Mouse (Mus musculus): ENCODE measurements around the gene Farp1. TPM values are rescaled to one million over a fixed set of nuclear protein-coding genes. Genes with fewer than 3 reads are reported as not detected.
A peak's percentile ranks its signal among the peaks of the same experiment; 100 is the strongest.

The Farp1 gene
- polyA plus RNA-seq, 1 experiment from 2014 or later: 36.1 TPM

DNA sequence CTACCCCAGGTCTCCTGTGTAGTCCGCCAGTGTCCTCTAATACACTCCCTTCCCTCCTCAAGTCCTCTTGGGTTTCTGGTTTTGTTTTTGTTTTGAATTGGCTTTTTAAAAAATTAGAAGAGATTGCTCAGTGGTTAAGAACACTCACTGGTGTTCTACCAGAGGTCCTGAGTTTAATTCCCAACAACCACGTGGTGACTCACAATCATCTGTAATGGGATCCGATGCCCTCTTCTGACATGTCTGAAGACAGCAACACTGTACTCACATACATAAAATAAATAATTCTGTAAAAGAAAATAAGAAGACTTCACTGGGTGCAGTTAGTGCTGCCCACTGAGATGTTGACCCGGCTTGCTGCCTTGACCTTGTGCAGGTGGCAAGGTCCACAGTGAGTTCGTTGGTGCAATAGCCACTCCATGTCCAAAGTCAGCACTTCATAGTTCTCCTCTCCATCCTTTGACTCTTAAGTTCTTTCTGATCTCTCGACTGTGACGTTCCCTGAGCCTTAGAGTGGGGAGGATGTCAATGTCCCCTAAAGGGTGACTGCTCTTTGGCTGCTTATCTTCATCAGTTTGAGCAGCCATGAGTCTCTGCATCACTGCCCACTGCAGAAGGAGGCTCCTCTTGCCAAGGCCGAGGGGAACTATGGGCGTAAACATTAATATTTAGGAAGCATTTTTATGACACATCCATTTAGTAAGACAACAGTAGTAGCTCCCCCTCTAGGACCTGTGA, 194.2 kb downstream of the Farp1 start:
- H3K27me3 ChIP-seq (ENCODE audit: insufficient read depth, poor library complexity, severe bottlenecking): no peaks in the 10 kb centered on the region
- H3K4me3 ChIP-seq: no peak overlapping the region
- no peak overlapping the region for H3K27ac ChIP-seq
- peaks cover 18% of the 10 kb centered on the region for H3K4me1 ChIP-seq
- peaks cover 50% of the 10 kb centered on the region for H3K36me3 ChIP-seq
- no peak for DNase-seq (ENCODE audit: low spot score)
- no peaks in the 10 kb centered on the region for H3K9me3 ChIP-seq
- 81% methylated on average over 9 of the region's 9 CpGs for WGBS

DNA sequence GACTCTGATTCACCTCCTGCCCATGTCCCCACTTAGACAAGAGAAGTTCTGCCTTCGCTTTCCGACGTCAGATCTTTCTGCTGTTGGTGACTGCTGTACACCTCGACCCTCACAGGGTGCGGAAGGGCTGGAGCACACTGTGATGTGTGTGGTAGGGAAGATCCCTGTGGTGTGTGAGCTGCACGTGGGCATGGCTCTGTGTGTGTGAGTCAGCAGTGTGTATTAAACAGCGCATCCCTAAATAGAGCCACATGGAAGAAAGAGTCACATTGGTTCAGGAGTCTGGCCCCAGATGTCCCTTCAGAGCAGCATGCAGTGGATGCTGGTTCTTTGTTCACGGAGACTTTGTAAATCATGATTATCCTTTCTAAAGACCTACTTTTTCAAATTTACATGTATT, 196.2 kb downstream of the Farp1 start:
- no peaks in the 10 kb centered on the region for H3K27me3 ChIP-seq (ENCODE audit: insufficient read depth, poor library complexity, severe bottlenecking)
- 97% methylated on average over 8 of the region's 8 CpGs for WGBS
- peaks cover 63% of the 10 kb centered on the region for H3K36me3 ChIP-seq

DNA sequence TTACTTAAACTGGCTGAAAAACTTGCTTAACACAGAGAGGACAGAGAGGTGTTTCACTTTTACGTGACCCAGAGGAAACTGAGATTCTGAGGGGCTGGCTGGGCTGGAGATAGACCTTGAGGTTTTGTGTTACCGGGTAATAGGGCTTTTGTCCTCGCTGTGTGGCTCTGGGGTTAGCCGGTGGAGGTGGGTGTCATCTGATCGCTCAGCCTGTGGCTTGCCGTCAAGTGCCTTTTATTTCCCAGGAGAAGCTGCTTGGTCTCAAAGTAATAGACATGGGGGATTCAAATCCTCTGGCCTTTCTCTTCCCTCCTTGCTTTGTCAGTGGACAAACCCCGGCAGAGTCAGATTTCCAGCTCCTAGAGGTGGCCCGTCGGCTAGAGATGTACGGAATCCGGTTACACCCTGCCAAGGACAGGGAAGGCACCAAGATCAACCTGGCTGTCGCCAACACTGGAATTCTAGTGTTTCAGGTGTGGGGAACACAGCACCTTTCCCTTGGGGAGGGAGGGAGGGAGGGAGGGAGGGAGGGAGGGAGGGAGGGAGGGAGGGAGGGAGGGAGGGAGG, 199.8 kb downstream of the Farp1 start:
- H3K36me3 ChIP-seq: peaks cover 81% of the 10 kb centered on the region
- no peaks in the 10 kb centered on the region for H3K4me1 ChIP-seq
- no peak overlapping the region for H3K4me3 ChIP-seq
- H3K27me3 ChIP-seq (ENCODE audit: insufficient read depth, poor library complexity, severe bottlenecking): no peaks in the 10 kb centered on the region
- 65% methylated on average over 12 of the region's 12 CpGs for WGBS
- no peaks in the 10 kb centered on the region for H3K9me3 ChIP-seq
- no peak overlapping the region for H3K27ac ChIP-seq
- DNase-seq (ENCODE audit: low spot score): no peak

More for the DNA sequence above, 196.2 kb downstream of the Farp1 start:
- no peak for DNase-seq (ENCODE audit: low spot score)
- Histone ChIP-seq H3K4me1 (peaks cover 2% of the 10 kb centered on the region; the same call in 1 of the 2 replicates), H3K9me3 (no peaks in the 10 kb centered on the region), H3K27ac (no peak overlapping the region), H3K4me3 (no peak overlapping the region)

DNA sequence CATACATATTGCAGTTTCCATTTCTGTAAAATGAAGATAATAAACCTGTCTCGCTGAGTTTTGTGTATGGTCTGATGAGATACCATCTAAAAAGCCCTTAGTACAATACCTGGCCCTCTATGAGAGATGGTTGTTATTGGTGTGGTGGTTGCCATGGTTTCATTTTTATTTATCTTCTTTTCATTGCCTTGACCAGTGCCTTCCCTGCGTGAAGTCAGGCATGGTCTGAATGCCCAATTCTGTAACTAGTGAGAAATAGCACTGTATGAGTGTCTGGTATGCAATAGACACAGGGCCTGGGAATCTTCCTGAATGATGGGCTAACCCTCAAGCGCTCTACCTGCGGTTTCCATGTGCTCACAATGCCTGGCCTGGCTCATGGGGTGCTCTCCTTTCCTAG, 201.7 kb downstream of the Farp1 start:
- Histone ChIP-seq H3K4me3 (no peak overlapping the region), H3K9me3 (no peaks in the 10 kb centered on the region), H3K36me3 (peaks cover 84% of the 10 kb centered on the region), H3K4me1 (no peaks in the 10 kb centered on the region), H3K27ac (no peak overlapping the region), H3K27me3 (ENCODE audit: insufficient read depth, poor library complexity, severe bottlenecking) (no peaks in the 10 kb centered on the region)
- WGBS: 88% methylated on average over 4 of the region's 4 CpGs
- no peak for DNase-seq (ENCODE audit: low spot score)

DNA sequence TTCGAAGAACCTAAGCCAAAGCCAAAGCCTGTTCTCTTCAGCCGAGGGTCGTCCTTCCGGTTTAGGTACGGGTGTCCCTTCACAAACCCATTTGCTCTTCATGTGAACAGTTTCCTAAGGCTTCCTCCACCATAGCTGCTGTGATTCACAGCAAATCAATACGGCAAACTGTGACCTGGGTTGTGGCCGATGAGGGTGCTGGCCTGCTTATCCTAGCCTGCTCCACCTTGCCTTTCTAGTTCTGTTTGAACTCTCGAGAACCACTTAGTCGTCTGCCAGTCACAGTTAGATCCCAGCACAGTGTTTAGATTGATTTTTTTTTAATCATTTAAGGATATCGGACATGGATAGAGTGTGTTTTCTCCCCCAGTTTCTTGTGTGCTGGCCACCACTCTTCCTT, 203.7 kb downstream of the Farp1 start:
- no peak overlapping the region for H3K27ac ChIP-seq
- H3K27me3 ChIP-seq (ENCODE audit: insufficient read depth, poor library complexity, severe bottlenecking): no peaks in the 10 kb centered on the region
- 85% methylated on average over 10 of the region's 10 CpGs for WGBS
- peaks cover 84% of the 10 kb centered on the region for H3K36me3 ChIP-seq
- no peaks in the 10 kb centered on the region for H3K4me1 ChIP-seq
- DNase-seq (ENCODE audit: low spot score): no peak
- H3K9me3 ChIP-seq: no peaks in the 10 kb centered on the region
- no peak overlapping the region for H3K4me3 ChIP-seq

DNA sequence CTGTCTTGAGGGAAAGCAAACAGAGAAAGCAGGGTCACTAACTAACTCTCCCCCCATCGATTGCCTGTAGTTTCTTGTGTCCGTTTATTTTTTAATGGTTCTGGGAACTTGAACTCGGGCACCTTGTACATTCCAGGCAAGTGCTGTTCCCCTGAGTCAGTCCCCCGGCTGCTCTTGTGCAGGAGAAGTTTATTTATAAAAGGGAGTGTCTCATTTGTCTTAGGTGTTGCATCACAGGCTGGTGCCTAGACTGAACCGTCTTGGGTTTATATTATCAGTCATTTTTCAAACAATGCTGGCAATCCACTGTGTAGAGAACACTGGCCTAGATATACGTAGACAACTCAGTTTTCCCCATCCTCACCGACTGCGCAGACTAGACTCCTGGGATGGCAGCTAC, 204.4 kb downstream of the Farp1 start:
- DNase-seq (ENCODE audit: low spot score): no peak
- Histone ChIP-seq H3K4me3 (no peak overlapping the region), H3K36me3 (peaks cover 84% of the 10 kb centered on the region), H3K4me1 (no peaks in the 10 kb centered on the region), H3K27me3 (ENCODE audit: insufficient read depth, poor library complexity, severe bottlenecking) (no peaks in the 10 kb centered on the region), H3K9me3 (no peaks in the 10 kb centered on the region), H3K27ac (no peak overlapping the region)
- 82% methylated on average over 8 of the region's 8 CpGs for WGBS

DNA sequence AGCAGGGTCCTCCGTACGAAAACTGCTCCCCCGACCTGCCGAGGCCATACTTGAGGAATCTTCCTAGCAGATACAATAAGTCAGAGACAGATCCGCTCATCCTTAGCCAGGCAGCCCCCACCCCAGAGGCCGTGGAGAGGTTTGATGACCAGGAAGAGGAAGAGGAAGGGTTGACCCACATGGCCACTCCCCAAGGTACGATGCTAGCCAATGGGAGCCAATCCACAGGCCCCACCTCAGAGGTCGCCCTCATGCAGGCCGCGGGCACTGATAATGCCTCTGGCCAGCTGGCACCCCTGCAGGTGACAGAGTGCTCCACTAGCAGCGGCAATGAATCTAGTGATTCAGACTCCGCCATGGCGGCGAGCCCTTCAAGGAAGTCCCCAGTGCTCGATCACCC, 209.1 kb downstream of the Farp1 start:
- Histone ChIP-seq H3K27me3 (ENCODE audit: insufficient read depth, poor library complexity, severe bottlenecking) (no peaks in the 10 kb centered on the region), H3K27ac (no peak overlapping the region), H3K36me3 (peaks cover 64% of the 10 kb centered on the region), H3K4me1 (peaks cover 36% of the 10 kb centered on the region), H3K4me3 (no peak overlapping the region), H3K9me3 (no peaks in the 10 kb centered on the region)
- no peak for DNase-seq (ENCODE audit: low spot score)
- WGBS: 93% methylated on average over 15 of the region's 15 CpGs

DNA sequence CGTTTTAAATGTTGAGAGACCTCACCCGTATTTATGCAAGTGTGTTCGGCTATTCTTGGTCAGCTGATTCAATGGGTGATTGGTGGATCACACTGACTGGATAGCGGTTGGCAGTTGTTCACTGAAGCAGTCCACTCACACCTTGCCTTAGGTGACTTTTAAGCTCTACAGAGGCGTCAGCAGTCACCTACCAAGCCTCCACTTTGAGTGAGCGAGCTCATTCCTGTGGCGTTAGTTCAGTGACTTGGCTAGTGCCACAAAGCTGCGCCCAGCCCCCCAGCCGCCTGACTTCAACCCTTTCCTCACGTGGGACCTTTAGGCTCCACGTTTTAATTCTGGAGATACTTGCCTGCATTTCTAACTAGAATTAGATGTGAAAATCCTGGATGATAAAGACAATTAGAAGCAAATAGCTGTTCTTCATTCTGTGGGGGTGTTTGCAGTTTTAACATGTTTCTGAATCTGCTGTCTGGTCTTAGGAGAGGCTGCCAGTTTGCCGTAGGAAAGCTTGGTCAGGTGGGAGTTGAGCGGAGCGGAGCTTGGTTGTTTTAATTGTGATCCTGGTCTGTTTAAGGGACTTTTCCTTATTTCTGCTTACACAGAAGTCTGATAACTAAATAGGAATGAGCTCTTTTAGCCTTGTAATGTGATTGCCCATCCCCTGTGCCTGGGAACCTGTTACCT, 211.2 kb downstream of the Farp1 start:
- peak overlapping the region; percentile 67 for H3K27ac ChIP-seq
- H3K36me3 ChIP-seq: peaks cover 61% of the 10 kb centered on the region
- no peak overlapping the region for H3K4me3 ChIP-seq
- peaks cover 41% of the 10 kb centered on the region for H3K4me1 ChIP-seq
- WGBS: 57% methylated on average over 14 of the region's 14 CpGs
- H3K27me3 ChIP-seq (ENCODE audit: insufficient read depth, poor library complexity, severe bottlenecking): no peaks in the 10 kb centered on the region
- no peaks in the 10 kb centered on the region for H3K9me3 ChIP-seq
- DNase-seq (ENCODE audit: low spot score): no peak

DNA sequence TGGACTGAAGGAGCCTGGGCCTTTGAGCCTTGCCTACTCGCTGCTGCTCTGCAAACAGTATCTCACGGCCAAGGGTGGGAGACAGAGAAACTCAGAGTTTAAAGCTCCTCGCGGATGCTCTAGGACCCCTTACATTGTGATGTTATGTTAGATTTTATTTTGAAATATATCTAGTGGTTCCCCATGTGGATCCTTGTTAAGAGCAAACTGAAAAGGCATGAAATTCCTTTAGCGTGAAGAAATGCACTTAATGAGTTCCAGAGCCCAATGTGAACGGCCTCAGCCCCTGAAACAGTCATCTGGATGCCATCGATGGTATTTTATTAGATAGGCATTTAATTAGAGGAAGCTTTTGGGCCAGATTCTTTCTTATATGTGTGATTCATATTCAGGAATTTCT, 212.3 kb downstream of the Farp1 start:
- Histone ChIP-seq H3K4me3 (no peak overlapping the region), H3K4me1 (peaks cover 41% of the 10 kb centered on the region), H3K9me3 (no peaks in the 10 kb centered on the region), H3K27me3 (ENCODE audit: insufficient read depth, poor library complexity, severe bottlenecking) (no peaks in the 10 kb centered on the region), H3K36me3 (peaks cover 52% of the 10 kb centered on the region), H3K27ac (peak overlapping the region; percentile 67; the same call in 1 of the 2 replicates)
- WGBS: 67% methylated on average over 7 of the region's 7 CpGs
- DNase-seq (ENCODE audit: low spot score): no peak

DNA sequence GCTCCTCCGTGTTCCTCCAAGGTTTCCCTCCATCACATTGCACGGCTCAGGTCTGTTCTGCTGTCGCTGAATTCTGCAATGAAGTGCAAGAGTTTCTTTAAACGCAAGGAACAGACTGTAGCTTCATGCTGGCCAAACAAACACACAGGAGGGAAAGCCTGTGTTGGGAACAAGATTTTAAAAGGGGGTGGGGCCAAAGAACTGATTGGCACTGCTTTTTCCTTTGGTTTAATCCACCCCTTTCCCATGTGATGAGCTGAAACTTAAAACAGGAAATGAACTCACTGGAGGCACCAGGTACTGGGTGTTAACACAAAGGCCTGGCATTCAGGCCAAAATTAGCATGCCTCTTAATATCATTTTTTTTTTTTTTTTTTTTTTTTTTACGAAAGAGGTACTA, 213.3 kb downstream of the Farp1 start:
- Histone ChIP-seq H3K36me3 (peaks cover 48% of the 10 kb centered on the region), H3K27me3 (ENCODE audit: insufficient read depth, poor library complexity, severe bottlenecking) (no peaks in the 10 kb centered on the region), H3K27ac (peak overlapping the region; percentile 22; the same call in 1 of the 2 replicates), H3K4me3 (no peak overlapping the region), H3K9me3 (no peaks in the 10 kb centered on the region), H3K4me1 (peaks cover 51% of the 10 kb centered on the region)
- 81% methylated on average over 5 of the region's 5 CpGs for WGBS
- no peak for DNase-seq (ENCODE audit: low spot score)

DNA sequence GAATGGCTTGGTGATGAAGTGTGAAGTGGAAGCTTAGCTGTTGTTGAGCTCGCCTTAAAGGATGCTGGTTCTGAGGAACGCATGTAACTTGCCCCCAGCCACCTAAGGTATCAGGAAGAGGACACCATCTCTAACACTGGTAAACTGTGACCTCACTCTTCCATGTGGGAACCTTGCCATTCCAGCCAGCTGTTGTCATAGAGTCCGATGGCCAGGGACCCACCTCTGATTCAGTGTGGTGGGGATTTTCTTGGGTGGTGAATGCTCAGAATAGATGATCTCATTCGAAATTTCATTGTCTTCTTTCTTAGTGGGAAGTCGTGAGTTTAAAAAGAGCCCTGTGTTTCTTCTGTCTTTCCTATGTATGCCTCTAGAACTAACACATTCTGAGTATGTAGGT, 216.1 kb downstream of the Farp1 start:
- DNase-seq (ENCODE audit: low spot score): no peak
- Histone ChIP-seq H3K4me1 (peaks cover 53% of the 10 kb centered on the region), H3K4me3 (no peak overlapping the region), H3K27ac (no peak overlapping the region), H3K27me3 (ENCODE audit: insufficient read depth, poor library complexity, severe bottlenecking) (no peaks in the 10 kb centered on the region), H3K36me3 (peaks cover 43% of the 10 kb centered on the region), H3K9me3 (no peaks in the 10 kb centered on the region)
- 67% methylated on average over 5 of the region's 5 CpGs for WGBS

DNA sequence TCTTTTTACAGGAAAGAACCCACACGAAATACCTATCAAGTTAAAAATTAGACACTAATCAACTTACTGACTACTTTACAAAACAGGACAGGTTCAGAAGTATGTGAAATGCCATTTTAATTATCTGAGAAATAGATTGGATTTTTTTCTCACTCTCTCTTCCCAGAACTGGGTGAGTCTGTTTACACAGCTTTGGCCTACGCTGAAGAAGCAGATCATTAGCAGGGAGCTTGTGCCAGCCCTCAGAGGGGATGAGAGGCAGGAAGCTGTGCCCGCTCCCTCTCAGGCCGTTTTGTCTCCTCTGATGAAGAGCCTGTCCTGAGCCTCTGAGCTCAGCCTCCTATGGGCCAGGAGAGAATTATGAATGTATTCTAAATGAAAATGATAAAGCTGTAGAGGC, 216.7 kb downstream of the Farp1 start:
- no peak overlapping the region for H3K4me3 ChIP-seq
- peaks cover 47% of the 10 kb centered on the region for H3K4me1 ChIP-seq
- H3K36me3 ChIP-seq: peaks cover 48% of the 10 kb centered on the region
- 74% methylated on average over 4 of the region's 4 CpGs for WGBS
- H3K9me3 ChIP-seq: no peaks in the 10 kb centered on the region
- no peaks in the 10 kb centered on the region for H3K27me3 ChIP-seq (ENCODE audit: insufficient read depth, poor library complexity, severe bottlenecking)
- H3K27ac ChIP-seq: no peak overlapping the region
- DNase-seq (ENCODE audit: low spot score): no peak

DNA sequence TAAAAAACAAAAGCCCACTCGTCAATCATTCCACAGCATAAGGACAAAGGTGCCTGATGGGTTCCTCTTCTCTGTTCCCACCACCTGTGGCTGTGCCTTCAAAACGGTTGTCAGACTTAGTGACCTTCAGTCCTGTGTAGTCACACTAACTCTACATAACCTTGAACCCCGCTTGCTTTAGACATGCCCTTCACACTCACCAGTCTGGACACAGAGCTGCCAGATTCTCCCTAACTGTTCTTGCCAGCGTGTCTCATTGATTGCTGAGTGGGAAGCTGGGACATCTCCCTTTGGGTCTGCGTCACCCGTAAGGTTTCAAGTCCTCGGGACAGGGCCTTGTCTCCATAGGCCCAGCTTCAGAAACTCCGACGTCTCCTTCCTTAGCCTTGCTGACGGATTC, 217.5 kb downstream of the Farp1 start:
- Histone ChIP-seq H3K9me3 (no peaks in the 10 kb centered on the region), H3K36me3 (peaks cover 56% of the 10 kb centered on the region), H3K4me1 (peaks cover 40% of the 10 kb centered on the region), H3K4me3 (no peak overlapping the region), H3K27me3 (ENCODE audit: insufficient read depth, poor library complexity, severe bottlenecking) (no peaks in the 10 kb centered on the region), H3K27ac (no peak overlapping the region)
- WGBS: 82% methylated on average over 10 of the region's 10 CpGs
- DNase-seq (ENCODE audit: low spot score): no peak
